Mouse (Mus musculus): ENCODE results near the gene Itgae. TPM values are rescaled to one million over a fixed set of nuclear protein-coding genes. Genes with fewer than 3 reads are reported as not detected.

Itgae gene
- under 1 TPM; 0.97 TPM for total RNA-seq (2023)

GRCm38 (mm10) chr11:73090283-73090682 is at the start of gene Itgae:
Itgae (plus strand) TSS chr11:73090583.

DNA sequence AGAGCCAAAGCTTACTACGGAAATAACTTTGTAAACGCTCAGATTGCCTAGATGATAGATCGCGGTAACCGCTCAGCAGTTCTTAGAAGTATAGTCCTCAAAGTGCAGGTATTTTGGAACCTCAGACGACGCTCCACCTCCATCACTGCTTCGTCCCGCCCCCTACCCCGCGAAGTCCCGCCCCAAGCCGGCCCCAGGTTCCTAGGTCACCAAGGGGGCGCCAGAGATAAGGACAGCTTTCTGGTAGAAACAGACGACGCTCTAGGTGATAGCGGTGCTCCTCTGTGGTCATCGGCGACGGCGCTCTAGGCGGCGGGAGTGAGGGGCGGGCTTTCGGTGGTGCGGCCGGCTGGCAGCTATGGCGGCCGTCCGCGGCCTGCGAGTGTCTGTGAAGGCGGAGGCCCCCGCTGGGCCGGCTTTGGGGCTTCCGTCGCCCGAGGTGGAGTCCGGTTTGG is 42.8 kb upstream of the Itgae start, which contains the start of gene Ncbp3:
Ncbp3 (plus strand) TSS at position 242 of the 455 bp plus-strand sequence.

GRCm38 (mm10) chr11:73137591-73138501 is 47.5 kb downstream of the Itgae start, which contains the start of gene Haspin:
Haspin (minus strand) TSS chr11:73138294.

GRCm38 (mm10) chr11:73159957-73160810 is 69.8 kb downstream of the Itgae start, which contains the start of gene P2rx5:
P2rx5 (plus strand) TSS chr11:73160421.

GRCm38 (mm10) chr11:73176608-73177508 is 86.5 kb downstream of the Itgae start, which contains the start of the genes Emc6 and Tax1bp3:
Emc6 (minus strand) TSS chr11:73177037.
Tax1bp3 (plus strand) TSS chr11:73177083.

Other genes with a start within 250 kb of the Itgae start
- 10 to 100 TPM; 90.0 to 95.4 TPM for gene Atp2a3, start 129.4 kb upstream of the Itgae start, total RNA-seq (2023)
- 1 to 10 TPM; 3.9 to 4.3 TPM for gene P2rx1, start 91.5 kb upstream of the Itgae start, total RNA-seq (2023)
- 1 to 10 TPM; 1.2 to 2.8 TPM for gene Camkk1, start 71.6 kb upstream of the Itgae start, total RNA-seq (2023)
- 10 to 100 TPM in 1 of 2 experiments, 1 to 10 TPM in 1; 9.9 to 13.7 TPM for gene Ncbp3, start 42.8 kb upstream of the Itgae start, total RNA-seq (2023)
- 1 to 10 TPM; 2.5 to 3.4 TPM for gene Haspin, start 47.7 kb downstream of the Itgae start, total RNA-seq (2023)
- under 1 TPM; 0.43 to 0.55 TPM for gene P2rx5, start 69.8 kb downstream of the Itgae start, total RNA-seq (2023)
- gene Emc6, start 86.5 kb downstream of the Itgae start, total RNA-seq (2023): 10 to 100 TPM; 40.3 to 46.2 TPM
- 10 to 100 TPM; 37.6 to 42.0 TPM for gene Tax1bp3, start 86.5 kb downstream of the Itgae start, total RNA-seq (2023)
- gene Ctns, start 108.5 kb downstream of the Itgae start, total RNA-seq (2023): 10 to 100 TPM; 31.8 to 33.1 TPM
- 1 to 10 TPM; 2.5 to 3.8 TPM for gene Shpk, start 108.9 kb downstream of the Itgae start, total RNA-seq (2023)
- not detected for gene Trpv1, start 143.7 kb downstream of the Itgae start, total RNA-seq (2023)
- not detected for gene Trpv3, start 176.8 kb downstream of the Itgae start, total RNA-seq (2023)
- 10 to 100 TPM; 11.5 to 11.6 TPM for gene Aspa, start 239.0 kb downstream of the Itgae start, total RNA-seq (2023)
- not detected for gene Gm49340, start 239.2 kb downstream of the Itgae start, total RNA-seq (2023)
- not detected for gene Spata22, start 239.2 kb downstream of the Itgae start, total RNA-seq (2023)